Mouse (Mus musculus): ENCODE results near the gene Ptdss2. TPM values are rescaled to one million over a fixed set of nuclear protein-coding genes. Genes with fewer than 3 reads are reported as not detected.

The Ptdss2 gene
- total RNA-seq, 2 experiments from 2014 or later: 28.1 to 30.3 TPM

GRCm38 (mm10) chr7:141122689-141123516, 721 bp downstream of the Ptdss2 start:
- DNase-seq: peak; percentile 97

GRCm38 (mm10) chr7:141123517-141123856, 1.3 kb downstream of the Ptdss2 start:
- DNase-seq: no peak

- peak; percentile 89 to 92 for DNase-seq
Measured at GRCm38 (mm10) chr7:141131024-141131820, 9.0 kb downstream of the Ptdss2 start.

- DNase-seq: no peak
Measured at GRCm38 (mm10) chr7:141131904-141132755, 9.9 kb downstream of the Ptdss2 start.

GRCm38 (mm10) chr7:141141326-141141725, 19.1 kb downstream of the Ptdss2 start:
- DNase-seq: no peak

GRCm38 (mm10) chr7:141143112-141143511, 20.9 kb downstream of the Ptdss2 start:
- DNase-seq: no peak

- DNase-seq: no peak
Measured at GRCm38 (mm10) chr7:141143861-141144260, 21.7 kb downstream of the Ptdss2 start.

GRCm38 (mm10) chr7:141144650-141145049, 22.5 kb downstream of the Ptdss2 start:
- no peak for DNase-seq

- DNase-seq: no peak
Measured at GRCm38 (mm10) chr7:141145403-141145802, 23.2 kb downstream of the Ptdss2 start.

GRCm38 (mm10) chr7:141146043-141146595, 23.9 kb downstream of the Ptdss2 start:
- DNase-seq: no peak

- no peak for DNase-seq
Measured at GRCm38 (mm10) chr7:141147044-141147443, 24.9 kb downstream of the Ptdss2 start.

GRCm38 (mm10) chr7:141148639-141149038, 26.5 kb downstream of the Ptdss2 start:
- no peak for DNase-seq

GRCm38 (mm10) chr7:141155362-141155761, 33.2 kb downstream of the Ptdss2 start:
- no peak for DNase-seq

GRCm38 (mm10) chr7:141164397-141164796, 42.2 kb downstream of the Ptdss2 start:
- DNase-seq: no peak

- peak in 1 of 2 experiments; percentile 39 for DNase-seq
Measured at GRCm38 (mm10) chr7:141164850-141165249, 42.7 kb downstream of the Ptdss2 start.

GRCm38 (mm10) chr7:141167901-141168517, 45.8 kb downstream of the Ptdss2 start:
- peak; percentile 45 to 54 for DNase-seq

GRCm38 (mm10) chr7:141168518-141168953, 46.4 kb downstream of the Ptdss2 start:
- DNase-seq: peak; percentile 79 to 84

- peak in 1 of 2 experiments; percentile 26 for DNase-seq
Measured at GRCm38 (mm10) chr7:141169300-141169699, 47.1 kb downstream of the Ptdss2 start.

- no peak for DNase-seq
Measured at GRCm38 (mm10) chr7:141169866-141170265, 47.7 kb downstream of the Ptdss2 start.

- DNase-seq: peak; percentile 94
Measured at GRCm38 (mm10) chr7:141172116-141173006, 50.2 kb downstream of the Ptdss2 start, which contains the start of gene Rnh1. TSS of gene Rnh1 (minus strand) at chr7:141172857.
